Mouse (Mus musculus): ENCODE measurements around the gene Anks1b. TPM values are rescaled to one million over a fixed set of nuclear protein-coding genes. Genes with fewer than 3 reads are reported as not detected.

Anks1b gene
- polyA plus RNA-seq, 1 experiment from 2014 or later, result 0.71 TPM

DNA sequence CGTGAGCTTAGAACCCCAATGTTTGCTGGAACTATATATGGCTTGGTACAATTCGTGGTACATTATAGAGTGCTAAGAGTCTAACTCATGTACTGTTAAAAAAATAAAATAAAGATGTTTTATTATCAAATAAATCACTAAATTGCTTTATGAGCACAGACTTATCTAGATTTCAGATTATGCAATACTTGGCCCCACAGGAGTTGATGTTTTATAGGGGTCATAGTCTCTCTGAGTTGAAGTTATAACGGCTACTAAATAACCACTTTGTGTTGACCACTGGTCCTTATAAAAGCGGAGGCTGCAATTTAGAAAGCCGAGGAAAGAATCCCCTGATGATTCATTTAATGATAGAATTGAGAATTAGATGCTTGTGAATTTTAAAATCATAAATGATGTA lies 323.6 kb downstream of the Anks1b start:
- peak; percentile 84 for ATAC-seq
- no peaks in the 10 kb centered on the region for H3K36me3 ChIP-seq (ENCODE audit: control insufficient read depth, insufficient read depth, low read length)
- H3K9ac ChIP-seq (ENCODE audit: low read depth, low read length), result no peak overlapping the region
- no peaks in the 10 kb centered on the region for H3K27me3 ChIP-seq (replicated peaks; ENCODE audit: control insufficient read depth, insufficient read depth, low read length)
- WGBS, result 61% methylated on average over 5 of the region's 5 CpGs
- H3K27ac ChIP-seq (ENCODE audit: low read length), result no peak overlapping the region
- H3K4me3 ChIP-seq (ENCODE audit: low read length), result no peak overlapping the region
- H3K4me2 ChIP-seq (ENCODE audit: low read depth, low read length), result no peak overlapping the region
- H3K4me1 ChIP-seq (ENCODE audit: control insufficient read depth, insufficient read depth, low read length), result no peaks in the 10 kb centered on the region
- no peaks in the 10 kb centered on the region for H3K9me3 ChIP-seq (ENCODE audit: control insufficient read depth, low read length)

DNA sequence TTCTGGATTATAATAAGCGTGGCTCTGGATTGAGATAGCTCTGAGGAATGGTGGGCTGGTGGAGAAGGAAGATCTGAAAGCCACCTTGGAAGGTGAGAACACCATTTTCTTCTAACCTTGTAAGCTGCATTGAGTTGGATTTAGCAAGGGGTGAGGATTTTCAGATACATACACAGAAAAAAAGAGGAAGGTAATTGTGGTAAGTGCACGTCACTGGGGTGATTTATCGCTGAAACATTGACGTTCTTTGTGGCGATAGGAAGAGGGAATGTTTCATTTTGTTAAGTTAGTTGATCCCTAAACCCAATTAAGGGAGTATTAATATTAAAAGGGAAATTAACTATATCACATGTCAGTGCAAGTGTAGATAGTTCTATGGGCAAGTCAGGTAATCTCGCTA lies 336.7 kb downstream of the Anks1b start:
- Histone ChIP-seq H3K4me1 (ENCODE audit: control insufficient read depth, insufficient read depth, low read length) (no peaks in the 10 kb centered on the region), H3K27ac (ENCODE audit: low read length) (no peak overlapping the region), H3K36me3 (ENCODE audit: control insufficient read depth, insufficient read depth, low read length) (no peaks in the 10 kb centered on the region), H3K4me2 (ENCODE audit: low read depth, low read length) (no peak overlapping the region), H3K27me3 (replicated peaks; ENCODE audit: control insufficient read depth, insufficient read depth, low read length) (no peaks in the 10 kb centered on the region), H3K9me3 (ENCODE audit: control insufficient read depth, low read length) (no peaks in the 10 kb centered on the region), H3K4me3 (ENCODE audit: low read length) (no peak overlapping the region), H3K9ac (ENCODE audit: low read depth, low read length) (no peak overlapping the region)
- no peak for ATAC-seq
- WGBS, result 88% methylated on average over 6 of the region's 6 CpGs

DNA sequence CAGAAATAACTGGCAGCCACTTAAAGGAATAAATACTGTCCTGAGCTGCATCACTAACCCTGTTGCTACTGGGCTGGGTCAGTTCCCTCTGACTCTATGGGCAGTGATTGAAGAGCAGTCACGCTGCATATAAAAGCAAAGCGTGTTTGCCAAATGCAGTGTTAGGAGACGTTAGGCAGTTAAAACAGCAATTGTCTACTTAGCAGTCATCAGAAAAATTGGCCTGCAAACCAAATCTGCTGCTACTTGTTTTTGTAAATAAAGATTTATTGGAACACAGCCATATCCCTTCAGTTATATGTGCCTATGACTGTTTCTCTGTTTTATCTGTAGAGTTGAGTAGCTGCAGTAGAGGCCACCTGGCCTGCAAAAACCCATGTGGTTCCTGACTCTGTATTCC lies 347.2 kb downstream of the Anks1b start:
- 68% methylated on average over 3 of the region's 3 CpGs for WGBS
- Histone ChIP-seq H3K27me3 (replicated peaks; ENCODE audit: control insufficient read depth, insufficient read depth, low read length) (no peaks in the 10 kb centered on the region), H3K9me3 (ENCODE audit: control insufficient read depth, low read length) (no peaks in the 10 kb centered on the region), H3K9ac (ENCODE audit: low read depth, low read length) (no peak overlapping the region), H3K4me1 (ENCODE audit: control insufficient read depth, insufficient read depth, low read length) (no peaks in the 10 kb centered on the region), H3K4me3 (ENCODE audit: low read length) (no peak overlapping the region), H3K36me3 (ENCODE audit: control insufficient read depth, insufficient read depth, low read length) (no peaks in the 10 kb centered on the region), H3K27ac (ENCODE audit: low read length) (no peak overlapping the region), H3K4me2 (ENCODE audit: low read depth, low read length) (no peak overlapping the region)
- no peak for ATAC-seq

DNA sequence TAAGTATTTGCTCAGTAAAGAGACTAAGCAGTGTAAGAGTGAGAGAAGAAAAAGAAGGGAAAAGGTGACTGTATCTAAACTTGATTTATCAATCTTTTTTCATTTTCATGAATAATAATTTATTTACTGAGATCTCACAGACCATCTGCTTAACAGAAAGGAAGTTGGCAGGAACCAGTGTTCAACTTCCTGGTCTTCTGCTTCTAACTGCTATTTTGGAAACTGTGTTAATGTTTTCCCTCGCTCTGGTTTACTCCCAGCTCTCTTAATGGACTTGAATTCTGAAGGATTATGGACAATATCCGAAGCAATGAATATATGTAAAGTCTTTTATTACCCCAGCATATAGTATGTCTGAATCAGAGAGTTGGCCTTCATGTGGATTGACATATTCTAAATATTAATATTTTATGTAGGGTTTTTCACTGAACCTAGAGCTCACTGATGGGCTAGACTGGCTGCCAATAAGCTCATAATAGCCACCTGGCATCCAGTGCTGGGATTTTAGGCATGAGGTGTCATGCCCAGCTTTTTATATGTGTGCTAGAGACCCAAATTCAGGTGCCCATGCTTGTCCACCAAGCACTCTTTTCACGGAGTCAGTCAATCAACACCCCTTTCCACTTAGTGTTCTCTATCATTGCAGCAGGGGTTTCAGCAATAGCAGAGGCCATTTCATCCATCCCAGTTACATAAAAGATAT lies 349.6 kb downstream of the Anks1b start:
- Histone ChIP-seq H3K4me2 (ENCODE audit: low read depth, low read length) (no peak overlapping the region), H3K27me3 (replicated peaks; ENCODE audit: control insufficient read depth, insufficient read depth, low read length) (no peaks in the 10 kb centered on the region), H3K4me3 (ENCODE audit: low read length) (no peak overlapping the region), H3K27ac (ENCODE audit: low read length) (no peak overlapping the region), H3K4me1 (ENCODE audit: control insufficient read depth, insufficient read depth, low read length) (no peaks in the 10 kb centered on the region), H3K9me3 (ENCODE audit: control insufficient read depth, low read length) (no peaks in the 10 kb centered on the region), H3K36me3 (ENCODE audit: control insufficient read depth, insufficient read depth, low read length) (no peaks in the 10 kb centered on the region), H3K9ac (ENCODE audit: low read depth, low read length) (no peak overlapping the region)
- ATAC-seq, result no peak
- 75% methylated on average over 3 of the region's 3 CpGs for WGBS

DNA sequence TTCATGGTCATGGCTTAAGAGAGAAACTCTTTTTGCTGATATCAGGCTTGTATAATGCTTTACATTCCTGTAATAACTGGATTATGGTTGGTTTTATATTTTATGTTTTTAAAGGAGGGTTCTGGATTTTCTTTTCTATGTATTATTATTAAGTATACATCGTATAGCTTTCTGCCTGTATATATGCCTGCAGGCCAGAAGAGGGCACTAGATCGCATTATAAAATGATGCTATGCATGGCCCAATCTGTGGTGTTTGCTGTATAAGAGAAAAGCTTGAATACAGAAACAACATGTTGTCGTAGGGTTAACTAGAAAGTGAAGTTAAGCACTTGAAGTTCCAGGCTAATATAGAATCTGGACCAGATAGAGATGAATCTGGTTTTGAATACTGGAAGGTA lies 362.0 kb downstream of the Anks1b start:
- Histone ChIP-seq H3K9ac (ENCODE audit: low read depth, low read length) (no peak overlapping the region), H3K4me1 (ENCODE audit: control insufficient read depth, insufficient read depth, low read length) (no peaks in the 10 kb centered on the region), H3K27ac (ENCODE audit: low read length) (no peak overlapping the region), H3K4me2 (ENCODE audit: low read depth, low read length) (no peak overlapping the region), H3K9me3 (ENCODE audit: control insufficient read depth, low read length) (no peaks in the 10 kb centered on the region), H3K4me3 (ENCODE audit: low read length) (no peak overlapping the region), H3K36me3 (ENCODE audit: control insufficient read depth, insufficient read depth, low read length) (no peaks in the 10 kb centered on the region), H3K27me3 (replicated peaks; ENCODE audit: control insufficient read depth, insufficient read depth, low read length) (no peaks in the 10 kb centered on the region)
- ATAC-seq, result no peak
- WGBS, result 87% methylated on average over 3 of the region's 3 CpGs

DNA sequence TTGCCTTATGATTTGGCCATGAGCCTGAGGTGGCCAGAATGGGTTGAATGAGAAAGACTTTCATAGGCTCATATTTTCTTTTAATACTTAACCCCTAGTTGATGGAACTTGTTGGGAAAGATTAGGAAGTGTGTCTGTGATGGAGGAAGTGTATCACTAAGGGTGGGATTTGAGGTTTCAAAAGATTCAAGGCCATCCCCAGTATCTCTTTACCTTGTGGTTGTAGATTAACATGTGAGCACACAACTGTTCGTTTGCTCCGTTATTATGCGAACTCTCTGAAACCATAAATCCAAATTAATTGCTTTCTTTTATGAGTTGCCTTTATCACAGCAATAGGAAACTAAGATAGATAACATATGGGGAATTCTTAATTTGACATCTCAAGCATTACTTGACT lies 364.0 kb downstream of the Anks1b start:
- no peaks in the 10 kb centered on the region for H3K4me1 ChIP-seq (ENCODE audit: control insufficient read depth, insufficient read depth, low read length)
- ATAC-seq, result peak; percentile 69
- H3K9ac ChIP-seq (ENCODE audit: low read depth, low read length), result no peak overlapping the region
- no peaks in the 10 kb centered on the region for H3K27me3 ChIP-seq (replicated peaks; ENCODE audit: control insufficient read depth, insufficient read depth, low read length)
- 76% methylated on average over 3 of the region's 3 CpGs for WGBS
- no peak overlapping the region for H3K4me3 ChIP-seq (ENCODE audit: low read length)
- no peaks in the 10 kb centered on the region for H3K36me3 ChIP-seq (ENCODE audit: control insufficient read depth, insufficient read depth, low read length)
- H3K27ac ChIP-seq (ENCODE audit: low read length), result no peak overlapping the region
- H3K4me2 ChIP-seq (ENCODE audit: low read depth, low read length), result no peak overlapping the region
- H3K9me3 ChIP-seq (ENCODE audit: control insufficient read depth, low read length), result no peaks in the 10 kb centered on the region

DNA sequence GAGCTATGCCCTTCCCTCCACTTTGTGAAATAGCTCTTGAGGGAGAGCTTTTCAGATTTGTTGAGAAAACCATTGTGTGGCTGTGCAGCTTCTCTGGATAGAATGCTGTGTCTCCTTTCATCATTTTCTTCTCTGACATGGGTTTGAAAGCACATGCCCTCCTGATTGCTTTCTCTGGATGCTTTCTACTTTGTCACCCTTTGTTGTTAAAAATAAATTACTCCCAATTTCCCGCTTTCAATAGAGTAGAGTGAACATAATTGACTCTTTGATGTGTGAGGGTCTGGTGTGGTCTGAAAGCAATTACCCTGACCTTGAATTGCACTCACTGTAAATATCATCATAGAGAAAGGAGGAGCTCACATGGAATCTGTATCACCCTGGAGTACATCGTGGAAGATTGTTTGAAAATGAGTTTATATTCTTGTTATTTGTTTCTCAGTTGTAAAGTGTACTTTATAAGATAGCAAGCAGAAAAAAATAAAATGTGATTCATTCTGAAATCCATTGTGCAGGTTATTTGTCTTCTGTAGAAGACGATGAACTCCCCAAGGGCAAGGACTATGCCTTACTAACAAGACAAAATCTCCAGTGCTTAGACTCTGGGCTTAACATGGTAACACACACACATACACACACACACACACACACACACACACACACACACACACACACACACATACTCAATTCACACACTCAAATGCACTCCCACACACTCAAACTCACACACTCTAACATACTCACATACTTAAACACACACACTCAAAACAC lies 385.8 kb downstream of the Anks1b start:
- no peak overlapping the region for H3K27ac ChIP-seq (ENCODE audit: low read length)
- no peak overlapping the region for H3K9ac ChIP-seq (ENCODE audit: low read depth, low read length)
- WGBS, result 55% methylated on average over 3 of the region's 3 CpGs
- no peak overlapping the region for H3K4me3 ChIP-seq (ENCODE audit: low read length)
- no peaks in the 10 kb centered on the region for H3K27me3 ChIP-seq (replicated peaks; ENCODE audit: control insufficient read depth, insufficient read depth, low read length)
- H3K4me1 ChIP-seq (ENCODE audit: control insufficient read depth, insufficient read depth, low read length), result no peaks in the 10 kb centered on the region
- no peaks in the 10 kb centered on the region for H3K9me3 ChIP-seq (ENCODE audit: control insufficient read depth, low read length)
- H3K36me3 ChIP-seq (ENCODE audit: control insufficient read depth, insufficient read depth, low read length), result no peaks in the 10 kb centered on the region
- no peak overlapping the region for H3K4me2 ChIP-seq (ENCODE audit: low read depth, low read length)
- ATAC-seq, result no peak

DNA sequence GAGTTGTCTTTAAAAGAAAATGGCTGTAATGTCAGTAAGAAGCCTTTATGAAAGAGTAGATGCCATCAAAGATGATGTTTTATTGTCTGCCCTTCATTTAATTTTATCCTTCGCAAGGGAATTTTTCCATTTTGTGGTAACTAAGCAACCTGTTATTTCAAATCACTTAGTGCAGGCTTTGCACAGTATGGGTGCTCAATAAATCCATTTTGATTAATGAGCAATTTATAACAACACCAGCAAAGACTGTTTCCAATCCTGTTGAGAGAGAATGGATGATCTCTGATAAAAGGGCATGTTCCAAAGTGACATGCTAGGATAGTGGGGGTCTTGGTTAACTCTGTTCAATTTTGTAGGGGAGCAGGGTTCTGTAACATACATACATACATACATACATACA lies 398.0 kb downstream of the Anks1b start:
- WGBS, result 74% methylated on average over 1 of the region's 1 CpGs
- Histone ChIP-seq H3K27me3 (replicated peaks; ENCODE audit: control insufficient read depth, insufficient read depth, low read length) (no peaks in the 10 kb centered on the region), H3K9me3 (ENCODE audit: control insufficient read depth, low read length) (no peaks in the 10 kb centered on the region), H3K4me2 (ENCODE audit: low read depth, low read length) (no peak overlapping the region), H3K36me3 (ENCODE audit: control insufficient read depth, insufficient read depth, low read length) (no peaks in the 10 kb centered on the region), H3K27ac (ENCODE audit: low read length) (no peak overlapping the region), H3K4me1 (ENCODE audit: control insufficient read depth, insufficient read depth, low read length) (no peaks in the 10 kb centered on the region), H3K9ac (ENCODE audit: low read depth, low read length) (no peak overlapping the region), H3K4me3 (ENCODE audit: low read length) (no peak overlapping the region)
- no peak for ATAC-seq

DNA sequence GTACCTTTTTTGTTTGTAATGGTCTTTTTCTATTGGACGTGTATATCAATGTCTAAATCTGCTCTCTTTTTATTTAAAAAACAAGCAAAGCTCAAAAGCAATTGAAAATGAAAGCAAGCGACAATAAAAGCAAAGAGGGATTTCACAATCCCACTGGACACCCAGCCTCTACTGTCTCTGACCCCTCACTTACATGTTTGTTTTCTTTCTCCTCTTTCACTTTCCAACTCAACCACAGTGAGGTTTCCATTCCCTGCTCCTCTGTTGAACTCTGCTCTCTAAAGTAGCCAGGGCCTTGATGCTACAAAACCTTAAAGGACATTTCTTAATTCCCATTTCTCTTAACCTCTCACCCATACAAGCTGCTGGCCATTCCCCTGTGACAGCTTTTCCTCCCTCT lies 400.0 kb downstream of the Anks1b start:
- Histone ChIP-seq H3K27ac (ENCODE audit: low read length) (no peak overlapping the region), H3K27me3 (replicated peaks; ENCODE audit: control insufficient read depth, insufficient read depth, low read length) (no peaks in the 10 kb centered on the region), H3K4me1 (ENCODE audit: control insufficient read depth, insufficient read depth, low read length) (no peaks in the 10 kb centered on the region), H3K9me3 (ENCODE audit: control insufficient read depth, low read length) (no peaks in the 10 kb centered on the region), H3K36me3 (ENCODE audit: control insufficient read depth, insufficient read depth, low read length) (no peaks in the 10 kb centered on the region), H3K4me2 (ENCODE audit: low read depth, low read length) (no peak overlapping the region), H3K9ac (ENCODE audit: low read depth, low read length) (no peak overlapping the region), H3K4me3 (ENCODE audit: low read length) (no peak overlapping the region)
- WGBS, result 82% methylated on average over 2 of the region's 2 CpGs
- no peak for ATAC-seq
